Mouse (Mus musculus) midbrain, postnatal 0 days (tissue): ENCODE measurements around the gene Slc22a21. TPM values are rescaled to one million over a fixed set of nuclear protein-coding genes. Genes with fewer than 3 reads are reported as not detected.
A peak's percentile ranks its signal among the peaks of the same experiment; 100 is the strongest.
"Not testable (repeated sequence)": the region's sequence is repeated elsewhere in the genome, so short reads cannot be mapped to it uniquely, and the experiment has no call there.

Source experiments
- ATAC-seq: fragments of 200-750 bp; cut with Nextera tagmentation; 2 replicates; pipeline ENCODE4 v1.8.0; 2017; ENCODE audit warnings: moderate number of reproducible peaks, mild to moderate bottlenecking, moderate TSS enrichment, moderate library complexity; ENCODE audit not compliant: low FRiP score
- DNase-seq: peaks from one replicate; pipeline ENCODE4 v3.0.0-alpha.2; 2015; ENCODE audit warnings: low spot score
- H3K27ac ChIP-seq: fragments of 300-500 bp; sonication (generic); 2 replicates; pipeline ENCODE4 v1.5.1; 2014; ENCODE audit warnings: low read depth, mild to moderate bottlenecking, low read length, mixed read lengths
- H3K27me3 ChIP-seq: fragments of 300-500 bp; sonication (generic); 2 replicates; pipeline ENCODE4 v1.6.1; 2014; ENCODE audit warnings: low read length, control low read depth, mixed read lengths; ENCODE audit not compliant: insufficient read depth
- H3K36me3 ChIP-seq: fragments of 300-500 bp; sonication (generic); 2 replicates; pipeline ENCODE4 v1.6.1; 2014; ENCODE audit warnings: low read length, control low read depth, mixed read lengths; ENCODE audit not compliant: insufficient read depth
- H3K4me1 ChIP-seq: fragments of 300-500 bp; sonication (generic); 2 replicates; pipeline ENCODE4 v1.6.1; 2014; ENCODE audit warnings: mild to moderate bottlenecking, control low read depth, antibody characterized with exemption, low read length, mixed read lengths; ENCODE audit not compliant: insufficient read depth
- H3K4me2 ChIP-seq: fragments of 300-500 bp; sonication (generic); 2 replicates; pipeline ENCODE4 v1.6.1; 2014; ENCODE audit warnings: low read depth, mild to moderate bottlenecking, low read length, mixed read lengths; ENCODE audit not compliant: poor library complexity, severe bottlenecking
- H3K4me3 ChIP-seq: fragments of 300-500 bp; sonication (generic); 2 replicates; pipeline ENCODE4 v1.5.1; 2014; ENCODE audit warnings: low read depth, mild to moderate bottlenecking, low read length, moderate library complexity
- H3K9ac ChIP-seq: fragments of 300-500 bp; sonication (generic); replicated peaks from 2 replicates; pipeline ENCODE4 v1.6.1; 2014; ENCODE audit warnings: mild to moderate bottlenecking, low read length, moderate library complexity, mixed read lengths; ENCODE audit not compliant: poor library complexity, severe bottlenecking
- H3K9me3 ChIP-seq: fragments of 300-500 bp; sonication (generic); 2 replicates; pipeline ENCODE4 v1.6.1; 2016; ENCODE audit warnings: low read length, control low read depth
- CTCF ChIP-seq: IDR thresholded peaks from 2 replicates; pipeline ENCODE4 v1.5.1; 2016; ENCODE audit warnings: antibody characterized with exemption, mild to moderate bottlenecking
- WGBS: fragments of 180-500 bp; shearing (Covaris S2); extraction: QIAGEN DNeasy Blood & Tissue Kit; methylation state at CpG from one replicate; pipeline ENCODE4 v1.1.7; 2014; 5-methylcytosine and 5-hydroxymethylcytosine counted together
- polyA plus RNA-seq: library from polyadenylated mRNA; unstranded; fragments of >200 nt; fragmentation: Nextera tagmentation; extraction: Ambion mirVana; gene quantifications from 2 replicates; pipeline ENCODE4 v1.2.1, GENCODE M21; 2015
- total RNA-seq: library from RNA; depleted of rRNA; stranded (reverse); fragments of >200 nt; gene quantifications from 2 replicates; pipeline ENCODE4 v1.2.3, GENCODE M21; 2014

Slc22a21 gene
- total and polyA plus RNA-seq, 2 experiments from 2014 or later: 5.9 to 6.7 TPM

DNA sequence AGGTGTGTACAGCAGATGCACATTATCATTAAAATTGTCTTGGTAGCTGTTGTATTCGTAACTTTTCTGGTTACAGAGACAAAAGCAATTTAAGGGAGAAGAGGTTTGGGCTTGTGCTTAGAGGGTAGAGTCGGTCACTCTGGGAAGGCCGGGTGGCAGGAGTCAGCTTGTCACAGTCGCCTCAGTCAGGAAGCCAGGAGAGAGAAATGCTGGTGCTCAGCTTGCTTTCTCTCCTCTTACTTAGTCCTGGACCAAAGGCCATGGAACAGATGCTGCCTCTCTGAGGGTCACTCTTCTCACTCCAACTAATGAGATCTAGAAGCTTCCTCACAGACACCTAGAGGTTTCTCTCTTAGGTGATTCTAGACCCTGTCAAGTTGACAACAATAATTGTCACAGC, 1.3 kb upstream of the Slc22a21 start:
- Histone ChIP-seq H3K36me3 (peaks cover 7% of the 10 kb centered on the region; the same call in 1 of the 2 replicates), H3K4me3 (no peak overlapping the region), H3K9me3 (no peaks in the 10 kb centered on the region), H3K27ac (no peak overlapping the region), H3K4me2 (no peak overlapping the region), H3K27me3 (no peaks in the 10 kb centered on the region), H3K4me1 (no peaks in the 10 kb centered on the region), H3K9ac (no peak overlapping the region)
- TF ChIP-seq CTCF: no peak
- no peak for ATAC-seq
- WGBS: 81% methylated on average over 4 of the region's 4 CpGs
- no peak for DNase-seq

DNA sequence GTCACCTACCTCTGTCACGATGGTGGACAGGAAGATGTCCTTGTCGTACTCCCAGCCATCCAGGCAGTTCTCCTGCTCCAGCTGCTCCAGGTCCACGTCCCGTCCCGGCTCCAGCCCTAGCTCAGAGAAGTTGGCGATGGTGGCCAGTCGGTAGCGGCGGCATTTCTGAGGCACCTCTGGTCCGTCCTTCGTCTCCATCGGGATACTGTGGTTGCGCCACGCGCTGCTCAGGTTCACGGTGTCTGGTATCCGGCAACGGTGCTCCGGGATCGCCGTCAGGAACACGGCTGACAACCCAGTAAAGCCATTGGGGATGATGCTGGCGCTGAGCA, 710 bp downstream of the Slc22a21 start:
- not testable (repeated sequence) for H3K27ac ChIP-seq, H3K36me3 ChIP-seq, H3K4me1 ChIP-seq, DNase-seq, H3K9me3 ChIP-seq, H3K27me3 ChIP-seq
- Histone ChIP-seq H3K9ac (peak overlapping the region; percentile 42), H3K4me3 (peak overlapping the region; percentile 60), H3K4me2 (peak overlapping the region; percentile 81)
- ATAC-seq: 0 out of 2 replicates have a peak, but pooled peaks have one; percentile 8
- WGBS: under 1% methylated on average over 23 of the region's 23 CpGs

- Histone ChIP-seq H3K4me2 (no peak overlapping the region), H3K4me3 (no peak overlapping the region), H3K9ac (no peak overlapping the region), H3K27ac (no peak overlapping the region), H3K27me3 (no peaks in the 10 kb centered on the region), H3K4me1 (no peaks in the 10 kb centered on the region), H3K9me3 (no peaks in the 10 kb centered on the region), H3K36me3 (no peaks in the 10 kb centered on the region)
- peak; percentile 65 for TF ChIP-seq CTCF
- DNase-seq (no peak), ATAC-seq (no peak)
- WGBS: 81% methylated on average over 3 of the region's 3 CpGs
Observed at GRCm38 (mm10) chr11:53977672-53978071, 2.5 kb downstream of the Slc22a21 start.

- Histone ChIP-seq H3K9me3 (no peaks in the 10 kb centered on the region), H3K9ac (no peak overlapping the region), H3K4me1 (no peaks in the 10 kb centered on the region), H3K27me3 (no peaks in the 10 kb centered on the region), H3K36me3 (no peaks in the 10 kb centered on the region), H3K27ac (no peak overlapping the region), H3K4me3 (no peak overlapping the region), H3K4me2 (no peak overlapping the region)
- TF ChIP-seq CTCF: no peak
- DNase-seq: no peak
- ATAC-seq: no peak
Observed at GRCm38 (mm10) chr11:53975559-53975958, 4.6 kb downstream of the Slc22a21 start.

DNA sequence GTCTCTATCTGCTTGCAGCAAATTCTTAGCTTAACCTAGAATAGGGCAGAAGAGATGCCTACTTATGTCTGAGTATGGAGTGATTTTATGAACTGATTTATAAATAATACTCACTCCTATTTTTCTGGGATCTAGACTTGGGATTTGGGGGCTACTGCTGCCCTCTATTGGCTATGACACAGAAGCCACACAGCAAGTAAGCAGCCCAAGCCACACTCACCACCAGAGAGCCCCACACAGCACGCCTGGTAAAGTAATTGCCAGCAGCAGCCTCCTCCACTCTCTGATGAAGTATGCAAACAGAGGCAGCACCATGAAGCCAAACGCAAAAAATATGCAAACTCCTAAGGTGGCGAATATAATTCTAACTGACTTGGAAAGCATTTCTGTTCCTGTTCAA, 21.1 kb downstream of the Slc22a21 start:
- Histone ChIP-seq H3K4me2 (no peak overlapping the region), H3K9me3 (no peaks in the 10 kb centered on the region), H3K36me3 (no peaks in the 10 kb centered on the region), H3K4me1 (no peaks in the 10 kb centered on the region), H3K27me3 (no peaks in the 10 kb centered on the region), H3K27ac (no peak overlapping the region), H3K9ac (no peak overlapping the region), H3K4me3 (no peak overlapping the region)
- peak; percentile 60 for TF ChIP-seq CTCF
- ATAC-seq: no peak
- DNase-seq: peak; percentile 21
- 47% methylated on average over 3 of the region's 3 CpGs for WGBS

- not testable (repeated sequence) for H3K9me3 ChIP-seq, H3K9ac ChIP-seq, H3K4me1 ChIP-seq, H3K36me3 ChIP-seq, H3K4me3 ChIP-seq, H3K27ac ChIP-seq, H3K27me3 ChIP-seq, ATAC-seq, DNase-seq, H3K4me2 ChIP-seq
- WGBS: 30% methylated on average over 4 of the region's 4 CpGs
- 0 out of 2 replicates have a peak, but pooled peaks have one; percentile 13 for TF ChIP-seq CTCF
Observed at GRCm38 (mm10) chr11:53958176-53958575, 22.0 kb downstream of the Slc22a21 start.
